Mouse (Mus musculus): ENCODE results near the gene Gm3625. TPM values are rescaled to one million over a fixed set of nuclear protein-coding genes. Genes with fewer than 3 reads are reported as not detected.
A peak's percentile ranks its signal among the peaks of the same experiment; 100 is the strongest.
"Not testable (repeated sequence)": the region's sequence is repeated elsewhere in the genome, so short reads cannot be mapped to it uniquely, and the experiment has no call there.

Gm3625 gene
- total RNA-seq, 2 experiments from 2014 or later, result not detected

DNA sequence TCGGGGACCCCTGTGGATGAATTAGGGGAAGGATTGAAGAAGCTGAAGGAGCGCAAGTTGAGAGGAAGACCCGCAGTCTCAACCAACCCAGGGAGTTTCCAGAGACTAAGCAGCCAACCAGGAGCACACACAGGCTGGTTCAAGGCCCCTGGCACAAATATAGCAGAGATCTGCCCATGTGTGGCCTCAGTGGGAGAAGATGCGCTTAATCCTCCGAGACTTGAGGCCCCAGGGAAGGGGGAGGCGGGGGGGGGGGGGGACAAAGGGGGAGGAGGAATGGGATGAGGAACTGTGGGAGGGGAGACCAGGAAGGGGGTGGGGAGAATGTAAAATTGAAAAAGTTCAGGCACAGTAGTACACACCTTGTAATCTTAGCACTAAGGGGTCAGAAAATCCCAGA is 37.3 kb downstream of the Gm3625 start:
- DNase-seq, result no peak

- DNase-seq, result not testable (repeated sequence)
These were observed 39.0 kb downstream of the Gm3625 start for GRCm38 (mm10) chr12:4553704-4554103.

DNA sequence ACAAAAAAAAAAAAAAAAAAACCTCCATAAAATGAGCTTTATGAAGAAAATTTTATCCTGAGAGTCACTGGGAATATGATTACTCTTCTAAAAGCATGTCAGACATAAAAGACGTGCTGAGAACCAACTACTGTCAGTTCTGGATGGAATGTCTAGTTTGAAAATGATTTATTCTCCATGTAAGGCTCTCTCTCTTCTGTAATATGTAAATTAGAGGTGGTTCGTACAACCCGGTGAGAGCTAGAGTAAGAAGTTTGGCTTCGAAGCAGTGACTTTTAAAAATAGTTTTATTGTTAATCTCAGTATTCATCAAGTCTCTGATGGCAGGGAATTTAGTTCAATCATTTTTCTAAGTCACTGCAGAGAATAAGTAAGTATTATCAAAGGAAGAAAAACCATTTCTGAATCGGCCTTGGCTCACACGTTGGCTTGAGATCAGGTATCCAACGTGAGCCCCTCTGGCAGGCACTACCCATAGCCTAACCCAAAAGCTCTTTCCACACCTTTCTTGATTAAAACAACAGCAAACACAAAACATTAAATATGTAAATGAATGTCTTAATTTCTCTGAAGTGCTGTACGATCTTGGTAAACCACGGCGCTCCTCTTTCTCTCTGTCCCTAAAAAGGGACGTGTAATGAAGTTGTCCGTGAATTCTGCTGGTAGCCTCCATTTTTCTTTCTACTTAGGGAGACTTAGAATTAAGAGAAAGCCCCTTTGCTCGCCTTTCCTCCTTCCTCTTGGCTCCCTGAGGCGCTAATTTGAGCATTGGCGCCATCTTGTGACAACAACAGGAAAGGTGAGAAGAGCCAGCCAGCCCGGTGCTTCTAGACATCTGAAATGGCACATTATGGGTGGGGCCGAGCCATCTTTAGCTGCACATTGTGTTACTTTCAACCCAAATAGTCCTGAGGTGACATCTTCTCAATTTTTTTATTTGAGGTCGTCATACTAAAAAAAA is 44.4 kb downstream of the Gm3625 start:
- DNase-seq, result peak; percentile 76 to 81

GRCm38 (mm10) chr12:4547557-4547956 is 45.2 kb downstream of the Gm3625 start:
- DNase-seq, result no peak

DNA sequence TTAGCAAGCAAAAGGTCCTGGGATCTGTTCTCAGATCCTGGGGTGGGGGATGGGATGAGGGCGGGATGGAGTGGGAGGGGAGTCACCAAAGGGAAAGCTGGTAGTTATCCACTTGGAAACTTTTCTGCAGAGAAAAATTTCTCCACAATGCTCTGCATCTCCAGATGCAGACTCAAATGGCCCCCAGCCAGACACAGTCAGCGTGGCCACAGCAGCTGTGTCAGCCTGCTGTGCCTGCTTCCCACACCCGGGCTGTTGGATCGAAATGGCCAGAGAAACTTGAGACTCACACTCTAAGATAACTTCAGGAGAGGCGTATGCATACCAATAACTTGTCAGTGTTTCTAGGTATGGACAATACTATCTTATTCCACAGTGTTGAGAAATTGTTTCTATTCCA is 46.2 kb downstream of the Gm3625 start:
- DNase-seq, result no peak

DNA sequence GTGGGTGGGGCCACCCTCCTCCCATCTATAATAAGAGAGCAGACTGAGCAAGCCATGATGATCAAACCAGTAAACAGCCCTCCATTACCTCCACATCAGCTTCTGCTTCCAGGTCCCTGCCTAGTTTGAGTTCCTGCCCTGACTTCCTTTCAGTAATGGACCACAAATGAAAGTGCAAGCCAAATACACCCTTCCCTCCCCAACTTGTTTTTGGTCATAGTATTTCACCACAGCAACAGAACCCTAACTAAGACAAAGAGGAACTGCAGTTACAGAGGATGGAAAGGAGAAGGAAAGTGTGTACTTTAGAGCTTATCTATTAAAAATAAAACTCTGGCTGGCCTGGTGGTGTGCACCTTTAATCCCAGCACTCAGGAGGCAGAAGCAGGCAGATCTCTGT is 47.3 kb downstream of the Gm3625 start:
- DNase-seq, result no peak

DNA sequence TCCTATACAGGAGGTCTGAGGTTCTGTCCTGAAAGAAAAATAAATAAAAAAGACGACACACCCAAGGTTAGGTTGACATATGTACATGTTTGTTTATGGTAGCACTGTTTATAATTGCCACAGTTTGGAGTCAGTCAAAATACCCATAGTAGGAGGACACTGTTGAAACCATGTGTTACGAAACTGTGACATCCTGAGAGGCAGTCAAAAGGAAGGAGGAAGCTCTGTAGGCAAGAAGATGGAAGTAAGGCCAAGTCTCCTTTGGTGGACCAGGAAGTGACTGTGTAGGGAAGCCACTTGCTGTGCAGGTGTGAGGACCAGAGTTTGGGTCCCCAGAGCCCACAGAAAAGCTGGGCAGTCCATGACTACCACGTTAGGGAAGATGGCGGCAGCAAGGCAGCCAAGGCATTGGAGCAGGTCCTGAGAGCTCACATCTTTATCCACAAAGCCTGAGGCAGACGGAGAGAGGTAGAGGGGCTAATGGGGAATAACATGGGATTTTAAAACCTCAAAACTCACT is 48.3 kb downstream of the Gm3625 start:
- no peak for DNase-seq

Other genes with a start within 250 kb of the Gm3625 start
- 100 to 1,000 TPM; 128 to 142 TPM for gene Ncoa1, start 115.7 kb downstream of the Gm3625 start, total RNA-seq (2021)
- 100 to 1,000 TPM in 1 of 2 experiments, 10 to 100 TPM in 1; 87.2 to 104 TPM for gene Itsn2, start 289 bp downstream of the Gm3625 start, total RNA-seq (2021)
- gene Fam228a, start 145.5 kb upstream of the Gm3625 start, total RNA-seq (2021), result 1 to 10 TPM; 2.2 to 4.1 TPM
- gene Pfn4, start 176.1 kb upstream of the Gm3625 start, total RNA-seq (2021), result 10 to 100 TPM; 10.3 to 10.6 TPM
- 10 to 100 TPM; 17.5 to 25.6 TPM for gene Fam228b, start 176.3 kb upstream of the Gm3625 start, total RNA-seq (2021)
- gene Sf3b6, start 224.6 kb upstream of the Gm3625 start, total RNA-seq (2021), result 10 to 100 TPM; 83.2 to 96.7 TPM
- 10 to 100 TPM; 55.8 to 57.2 TPM for gene Fkbp1b, start 248.7 kb upstream of the Gm3625 start, total RNA-seq (2021)